Mouse (Mus musculus) right cerebral cortex, postnatal 25 days (tissue): ENCODE measurements at regions not wholly inside any gene's neighbourhood (a gene's known extent, or its start where the extent isn't known, plus 50 kb on each side); places are given as distances from the start of the nearest gene placed in this dataset.
"Not testable (repeated sequence)": the region's sequence is repeated elsewhere in the genome, so short reads cannot be mapped to it uniquely, and the experiment has no call there.

ENCODE experiments used
- DNase-seq: peaks from one replicate; pipeline ENCODE4 v3.0.0; 2022

GRCm38 (mm10) chr10:19297669-19298068, 58.7 kb upstream of the Olig3 start:
- DNase-seq, result no peak

- no peak for DNase-seq
Measured at GRCm38 (mm10) chr10:19295388-19296013, 60.8 kb upstream of the Olig3 start.

GRCm38 (mm10) chr10:19291474-19291873, 64.9 kb upstream of the Olig3 start:
- DNase-seq, result no peak

- not testable (repeated sequence) for DNase-seq
Measured at GRCm38 (mm10) chr10:19291039-19291438, 65.3 kb upstream of the Olig3 start.

GRCm38 (mm10) chr10:19282166-19282565, 74.2 kb upstream of the Olig3 start:
- DNase-seq, result no peak

- no peak for DNase-seq
Measured at GRCm38 (mm10) chr10:19281021-19281420, 75.3 kb upstream of the Olig3 start.

GRCm38 (mm10) chr10:19278189-19278842, 78.0 kb upstream of the Olig3 start:
- no peak for DNase-seq

GRCm38 (mm10) chr10:19277103-19277827, 79.1 kb upstream of the Olig3 start:
- peak; percentile 3 for DNase-seq

- DNase-seq, result no peak
Measured at GRCm38 (mm10) chr10:19274985-19275384, 81.3 kb upstream of the Olig3 start.

GRCm38 (mm10) chr10:19269418-19269817, 86.9 kb upstream of the Olig3 start:
- DNase-seq, result no peak

GRCm38 (mm10) chr10:19268051-19268450, 88.3 kb upstream of the Olig3 start:
- DNase-seq, result no peak

- peak; percentile 14 for DNase-seq
Measured at GRCm38 (mm10) chr10:19240102-19240759, 116.1 kb upstream of the Olig3 start.

GRCm38 (mm10) chr10:19216240-19216639, 140.1 kb upstream of the Olig3 start:
- DNase-seq, result no peak

GRCm38 (mm10) chr10:19209751-19210150, 146.6 kb upstream of the Olig3 start:
- DNase-seq, result no peak

- DNase-seq, result no peak
Measured at GRCm38 (mm10) chr10:19208101-19208722, 148.1 kb upstream of the Olig3 start.

- DNase-seq, result no peak
Measured at GRCm38 (mm10) chr10:19207505-19207904, 148.8 kb upstream of the Olig3 start.

GRCm38 (mm10) chr10:19200311-19200710, 156.0 kb upstream of the Olig3 start:
- no peak for DNase-seq

GRCm38 (mm10) chr10:19195676-19196075, 160.7 kb upstream of the Olig3 start:
- no peak for DNase-seq

- DNase-seq, result no peak
Measured at GRCm38 (mm10) chr10:19194646-19195045, 161.7 kb upstream of the Olig3 start.

GRCm38 (mm10) chr10:19192971-19193758, 163.2 kb upstream of the Olig3 start:
- DNase-seq, result no peak

- no peak for DNase-seq
Measured at GRCm38 (mm10) chr10:19192221-19192620, 164.1 kb upstream of the Olig3 start.

GRCm38 (mm10) chr10:19188082-19188742, 168.1 kb upstream of the Olig3 start:
- DNase-seq, result peak; percentile 13
